Mouse (Mus musculus): ENCODE data around the gene Zbtb16. TPM values are rescaled to one million over a fixed set of nuclear protein-coding genes. Genes with fewer than 3 reads are reported as not detected.

Gene Zbtb16
- polyA plus RNA-seq, 1 experiment from 2014 or later = 0.15 TPM

GRCm38 (mm10) chr9:48742150-48742549 lies 93.9 kb downstream of the Zbtb16 start:
- in situ Hi-C loops (cut with MboI; ENCODE audit: low pct_unique_long_range_greater_than_20kb) = no loop called here
- ChIA-PET CTCF (no interaction called here), POLR2A (no interaction called here)
- peaks cover 25% of the 10 kb centered on the region for H3K27me3 ChIP-seq
- DNase-seq (ENCODE audit: low read depth, low spot score) = no peak
- no peak for ATAC-seq
- no peak for TF ChIP-seq CTCF (IDR thresholded peaks at IDR 0.05)

- H3K27me3 ChIP-seq = peaks cover 21% of the 10 kb centered on the region
- CTCF ChIA-PET = no interaction called here
- no peak for DNase-seq (ENCODE audit: low read depth, low spot score)
- no peak for TF ChIP-seq CTCF (IDR thresholded peaks at IDR 0.05)
- in situ Hi-C loops (cut with MboI; ENCODE audit: low pct_unique_long_range_greater_than_20kb) = no loop called here
- ATAC-seq = no peak
- POLR2A ChIA-PET = no interaction called here
Observed at GRCm38 (mm10) chr9:48741433-48742077, 94.5 kb downstream of the Zbtb16 start.

- no peak for ATAC-seq
- POLR2A ChIA-PET = no interaction called here
Observed at GRCm38 (mm10) chr9:48740732-48741255, 95.2 kb downstream of the Zbtb16 start.

DNA sequence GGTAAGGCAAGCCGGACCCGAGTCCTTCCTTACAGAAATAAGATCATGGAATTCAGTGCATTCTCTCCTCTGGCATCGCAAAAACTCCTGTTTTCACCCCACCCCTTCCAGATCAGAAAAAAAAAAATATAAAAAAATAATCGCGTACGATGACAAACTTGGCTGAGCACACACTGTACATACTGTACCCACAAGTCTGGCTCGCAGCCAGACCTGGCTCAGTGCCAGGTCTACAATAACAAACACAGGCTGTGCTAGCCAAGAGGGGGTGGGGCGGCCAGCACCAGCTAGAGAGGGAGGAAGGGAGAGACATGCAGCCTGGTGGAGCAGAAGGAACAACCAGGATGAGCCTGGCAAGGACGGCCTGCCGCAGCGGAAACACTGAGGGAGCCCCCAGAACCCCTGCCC lies 95.9 kb downstream of the Zbtb16 start:
- TF ChIP-seq CTCF (IDR thresholded peaks at IDR 0.05) = no peak
- in situ Hi-C loops (cut with MboI; ENCODE audit: low pct_unique_long_range_greater_than_20kb) = no loop called here
- CTCF ChIA-PET = no interaction called here
- POLR2A ChIA-PET = no interaction called here
- DNase-seq (ENCODE audit: low read depth, low spot score) (peak; percentile 75), ATAC-seq (peak; percentile 72)
- peaks cover 28% of the 10 kb centered on the region for H3K27me3 ChIP-seq

More at GRCm38 (mm10) chr9:48740732-48741255, 95.2 kb downstream of the Zbtb16 start:
- CTCF ChIA-PET = no interaction called here
- peaks cover 21% of the 10 kb centered on the region for H3K27me3 ChIP-seq
- no peak for TF ChIP-seq CTCF (IDR thresholded peaks at IDR 0.05)
- DNase-seq (ENCODE audit: low read depth, low spot score) = no peak
- in situ Hi-C loops (cut with MboI; ENCODE audit: low pct_unique_long_range_greater_than_20kb) = no loop called here

GRCm38 (mm10) chr9:48738795-48739476 lies 97.1 kb downstream of the Zbtb16 start:
- no peak for TF ChIP-seq CTCF (IDR thresholded peaks at IDR 0.05)
- ChIA-PET CTCF (no interaction called here), POLR2A (interaction anchor here (0.8 kb wide), 1 partner anchor 11 kb away, joined by 4 read pairs; no protein-coding TSS in a partner anchor)
- in situ Hi-C loops (cut with MboI; ENCODE audit: low pct_unique_long_range_greater_than_20kb) = no loop called here
- ATAC-seq = no peak
- H3K27me3 ChIP-seq = peaks cover 21% of the 10 kb centered on the region
- DNase-seq (ENCODE audit: low read depth, low spot score) = no peak

DNA sequence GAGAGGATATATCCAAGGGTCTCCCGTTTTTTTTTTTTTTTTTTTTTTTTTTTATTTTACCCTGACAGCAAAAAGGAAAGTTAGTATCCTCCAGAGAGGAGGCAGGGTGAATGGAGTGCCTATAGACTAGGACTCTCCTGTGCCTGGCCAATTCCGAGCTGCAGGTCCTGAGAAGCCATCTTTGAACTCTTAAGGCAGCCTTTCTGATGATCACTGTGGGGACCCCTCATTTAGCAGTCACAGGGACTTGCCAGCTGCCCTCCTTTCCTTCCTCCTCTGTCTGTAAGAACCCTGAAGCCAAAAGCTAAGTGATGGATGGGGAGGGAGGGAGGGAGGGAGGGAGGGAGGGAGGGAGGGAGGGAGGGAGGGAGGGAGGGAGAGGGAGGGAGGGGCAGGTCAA lies 98.1 kb downstream of the Zbtb16 start:
- in situ Hi-C loops (cut with MboI; ENCODE audit: low pct_unique_long_range_greater_than_20kb) = no loop called here
- no peak for TF ChIP-seq CTCF (IDR thresholded peaks at IDR 0.05)
- ChIA-PET CTCF (no interaction called here), POLR2A (interaction anchor here (1.0 to 1.1 kb wide), 2 partner anchors 9 to 15 kb away, joined by 3 to 4 read pairs; no protein-coding TSS in a partner anchor)
- peaks cover 18% of the 10 kb centered on the region for H3K27me3 ChIP-seq
- DNase-seq (ENCODE audit: low read depth, low spot score) (no peak), ATAC-seq (no peak)

GRCm38 (mm10) chr9:48737210-48737850 lies 98.7 kb downstream of the Zbtb16 start:
- no peak for TF ChIP-seq CTCF (IDR thresholded peaks at IDR 0.05)
- ATAC-seq (peak; percentile 65), DNase-seq (ENCODE audit: low read depth, low spot score) (peak; percentile 51)
- ChIA-PET POLR2A (interaction anchor here (0.6 to 1.1 kb wide), 5 partner anchors 8 to 135 kb away, joined by 3 to 6 read pairs (median 4); partner anchors contain the start of gene Nnmt), CTCF (no interaction called here)
- peaks cover 16% of the 10 kb centered on the region for H3K27me3 ChIP-seq
- in situ Hi-C loops (cut with MboI; ENCODE audit: low pct_unique_long_range_greater_than_20kb) = no loop called here

- ATAC-seq = no peak
- CTCF ChIA-PET = no interaction called here
- DNase-seq (ENCODE audit: low read depth, low spot score) = no peak
- in situ Hi-C loops (cut with MboI; ENCODE audit: low pct_unique_long_range_greater_than_20kb) = no loop called here
- TF ChIP-seq CTCF (IDR thresholded peaks at IDR 0.05) = no peak
- H3K27me3 ChIP-seq = peaks cover 15% of the 10 kb centered on the region
- POLR2A ChIA-PET = interaction anchor here (0.6 kb wide), 3 partner anchors 14 to 134 kb away, joined by 3 to 6 read pairs (median 5); partner anchors contain the start of gene Nnmt
Observed at GRCm38 (mm10) chr9:48736361-48737209, 99.4 kb downstream of the Zbtb16 start.

- ChIA-PET CTCF (no interaction called here), POLR2A (no interaction called here)
- peaks cover 12% of the 10 kb centered on the region for H3K27me3 ChIP-seq
- ATAC-seq (no peak), DNase-seq (ENCODE audit: low read depth, low spot score) (no peak)
- in situ Hi-C loops (cut with MboI; ENCODE audit: low pct_unique_long_range_greater_than_20kb) = no loop called here
- TF ChIP-seq CTCF (IDR thresholded peaks at IDR 0.05) = no peak
Observed at GRCm38 (mm10) chr9:48735466-48736312, 100.3 kb downstream of the Zbtb16 start.

All from Patski (cell line).